Mouse (Mus musculus): ENCODE data around the gene Tnf.
A peak's percentile ranks its signal among the peaks of the same experiment; 100 is the strongest.
"Not testable (repeated sequence)": the region's sequence is repeated elsewhere in the genome, so short reads cannot be mapped to it uniquely, and the experiment has no call there.

Gene Tnf

GRCm38 (mm10) chr17:35234090-35234489, 32.3 kb upstream of the Tnf start:
- not testable (repeated sequence) for DNase-seq (ENCODE audit: low read depth)

GRCm38 (mm10) chr17:35233114-35233980, 31.5 kb upstream of the Tnf start, which contains the start of gene Atp6v1g2:
Atp6v1g2 (plus strand) TSS chr17:35233660.
- no peak for DNase-seq (ENCODE audit: low read depth)

- no peak for DNase-seq (ENCODE audit: low read depth)
These were observed 30.9 kb upstream of the Tnf start for GRCm38 (mm10) chr17:35232659-35233058.

- DNase-seq (ENCODE audit: low read depth) = peak; percentile 93
These were observed 30.2 kb upstream of the Tnf start for GRCm38 (mm10) chr17:35232043-35232442.

GRCm38 (mm10) chr17:35231022-35231421, 29.2 kb upstream of the Tnf start:
- no peak for DNase-seq (ENCODE audit: low read depth)

GRCm38 (mm10) chr17:35226561-35227046, 24.8 kb upstream of the Tnf start:
- DNase-seq (ENCODE audit: low read depth) = no peak

GRCm38 (mm10) chr17:35225456-35225855, 23.6 kb upstream of the Tnf start:
- DNase-seq (ENCODE audit: low read depth) = peak; percentile 69

GRCm38 (mm10) chr17:35224641-35225040, 22.8 kb upstream of the Tnf start:
- DNase-seq (ENCODE audit: low read depth) = no peak

- DNase-seq (ENCODE audit: low read depth) = no peak
These were observed 20.5 kb upstream of the Tnf start for GRCm38 (mm10) chr17:35222299-35222698.

GRCm38 (mm10) chr17:35220156-35220952, 18.5 kb upstream of the Tnf start, which contains the start of gene Gm16181:
Gm16181 (plus strand) TSS chr17:35220834.
- DNase-seq (ENCODE audit: low read depth) = no peak

- no peak for DNase-seq (ENCODE audit: low read depth)
These were observed 17.8 kb upstream of the Tnf start for GRCm38 (mm10) chr17:35219601-35220041.

GRCm38 (mm10) chr17:35218516-35219193, 16.8 kb upstream of the Tnf start:
- DNase-seq (ENCODE audit: low read depth) = no peak

- DNase-seq (ENCODE audit: low read depth) = no peak
These were observed 11.3 kb upstream of the Tnf start for GRCm38 (mm10) chr17:35213071-35213470.

- no peak for DNase-seq (ENCODE audit: low read depth)
These were observed 8.8 kb upstream of the Tnf start for GRCm38 (mm10) chr17:35210593-35210992.

- DNase-seq (ENCODE audit: low read depth) = no peak
These were observed 8.2 kb upstream of the Tnf start for GRCm38 (mm10) chr17:35209785-35210535.

GRCm38 (mm10) chr17:35205380-35205769, 3.6 kb upstream of the Tnf start:
- DNase-seq (ENCODE audit: low read depth) = no peak

GRCm38 (mm10) chr17:35204494-35205379, 2.9 kb upstream of the Tnf start, which contains the start of gene Lta:
Lta (minus strand) TSS chr17:35205351.
- no peak for DNase-seq (ENCODE audit: low read depth)

GRCm38 (mm10) chr17:35202442-35202841, 635 bp upstream of the Tnf start:
- no peak for DNase-seq (ENCODE audit: low read depth)

GRCm38 (mm10) chr17:35201128-35201527, 679 bp downstream of the Tnf start:
- no peak for DNase-seq (ENCODE audit: low read depth)

- peak; percentile 52 for DNase-seq (ENCODE audit: low read depth)
These were observed 1.4 kb downstream of the Tnf start for GRCm38 (mm10) chr17:35200398-35200797.

Measured in NIH3T3 (cell line).